Mouse (Mus musculus): ENCODE results near the gene Trim9.

Gene Trim9

GRCm38 (mm10) chr12:70214281-70214680, 133.1 kb downstream of the Trim9 start:
- DNase-seq (ENCODE audit: low read depth, low spot score): no peak

GRCm38 (mm10) chr12:70213601-70214000, 133.8 kb downstream of the Trim9 start:
- DNase-seq (ENCODE audit: low read depth, low spot score): peak; percentile 69

- no peak for DNase-seq (ENCODE audit: low read depth, low spot score)
These were observed 134.9 kb downstream of the Trim9 start for GRCm38 (mm10) chr12:70212501-70212900.

GRCm38 (mm10) chr12:70208214-70208613, 139.2 kb downstream of the Trim9 start:
- no peak for DNase-seq (ENCODE audit: low read depth, low spot score)

- no peak for DNase-seq (ENCODE audit: low read depth, low spot score)
These were observed 143.0 kb downstream of the Trim9 start for GRCm38 (mm10) chr12:70204433-70204832.

GRCm38 (mm10) chr12:70201926-70202529, 145.4 kb downstream of the Trim9 start:
- peak; percentile 24 for DNase-seq (ENCODE audit: low read depth, low spot score)

- DNase-seq (ENCODE audit: low read depth, low spot score): no peak
These were observed 151.1 kb downstream of the Trim9 start for GRCm38 (mm10) chr12:70196341-70196740.

GRCm38 (mm10) chr12:70195426-70195825, 152.0 kb downstream of the Trim9 start:
- no peak for DNase-seq (ENCODE audit: low read depth, low spot score)

Data from ZHBTc4 (cell line).